Mouse (Mus musculus) ES-Bruce4 (cell line): ENCODE measurements around the gene Arl15.

Experiments
- CTCF ChIP-seq: IDR thresholded peaks from one replicate; pipeline ENCODE4 v1.8.1; 2011; ENCODE audit warnings: low read depth, low read length
- EP300 ChIP-seq: IDR thresholded peaks from 2 replicates; pipeline ENCODE4 v1.6.1; 2011; ENCODE audit warnings: low read depth, low read length; ENCODE audit not compliant: insufficient read depth
- POLR2A ChIP-seq: IDR thresholded peaks from one replicate; pipeline ENCODE4 v1.8.1; 2011; ENCODE audit warnings: low read length; ENCODE audit not compliant: insufficient read depth

DNA sequence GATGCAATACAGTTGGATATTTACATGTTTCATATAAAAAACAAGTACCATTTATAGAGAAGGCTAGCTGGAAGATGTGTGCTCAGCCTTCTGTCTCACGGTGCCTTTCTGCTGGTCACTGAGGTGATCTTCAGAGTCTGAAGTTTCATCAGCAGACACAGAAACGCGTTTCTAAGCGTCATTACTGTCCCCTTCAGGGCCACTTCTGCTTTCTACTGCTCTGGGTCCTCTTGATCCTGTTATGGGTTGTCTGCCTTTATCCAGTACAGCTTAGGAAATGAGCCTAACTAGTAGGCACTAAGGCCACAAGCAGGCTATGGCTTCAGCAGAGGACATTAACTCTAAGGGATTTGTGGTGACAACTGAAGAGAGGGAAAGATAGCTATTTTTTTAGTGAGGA is 5.9 kb downstream of the Arl15 start:
- no peak for TF ChIP-seq CTCF
- TF ChIP-seq EP300: no peak
- TF ChIP-seq POLR2A: no peak
